8 mouse cellular contexts compared by ENCODE assay signal in the genomic region with DNA sequence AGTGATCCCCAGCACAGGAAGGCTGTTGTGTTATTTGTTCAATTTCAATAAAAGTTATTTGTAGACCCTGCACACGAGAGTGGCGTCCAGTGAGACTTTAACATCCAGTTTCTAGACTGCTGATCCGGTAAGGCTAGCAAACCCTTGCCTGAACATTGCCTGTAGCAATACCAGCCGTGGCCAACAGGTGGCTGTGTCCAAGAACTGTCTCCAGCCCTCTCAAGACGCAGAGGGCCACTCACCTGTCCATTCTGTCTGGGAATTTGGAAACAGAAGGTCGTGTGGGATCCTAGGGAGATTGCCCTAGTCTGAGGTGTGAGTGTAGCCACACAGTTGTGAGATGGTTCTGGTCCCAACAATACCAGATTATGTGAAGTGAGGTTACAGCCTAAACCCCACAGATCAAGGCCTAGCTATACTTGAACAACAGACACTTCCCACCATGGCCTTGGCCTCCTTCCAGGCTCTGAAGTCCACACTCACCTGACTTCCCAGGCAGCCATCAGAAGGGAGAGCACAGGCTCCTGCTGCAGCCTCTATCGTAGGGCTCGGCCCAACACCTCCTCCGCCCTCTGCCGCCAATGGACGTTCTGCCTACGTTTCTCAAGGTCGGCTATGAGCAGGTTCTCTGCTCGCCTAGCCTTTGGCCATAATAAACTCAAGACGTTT. TPM values are rescaled to one million over a fixed set of nuclear protein-coding genes. Genes with fewer than 3 reads are reported as not detected.
DNase-seq lines count a peak whose midpoint lies in the region; ATAC-seq and TF ChIP-seq lines count a peak whose summit lies in the region.

No protein-coding gene starts in this region.

- peak overlapping the region; percentile 34 for H3K4me2 ChIP-seq in kidney, postnatal 0 days (ENCODE audit: low read length)

- H3K9me3 ChIP-seq in kidney, postnatal 0 days (replicated peaks; ENCODE audit: low read length): no peaks in the 10 kb centered on the region

- H3K27ac ChIP-seq in kidney, postnatal 0 days: peak overlapping the region; percentile 95

- no peak for ATAC-seq in kidney, postnatal 0 days (replicated peaks; ENCODE audit: low FRiP score, low read depth)

- H3K4me3 ChIP-seq in kidney, postnatal 0 days (replicated peaks; ENCODE audit: low read depth, low read length): no peak overlapping the region

- 44% methylated on average over 15 of the region's 15 CpGs for WGBS in kidney, postnatal 0 days

- H3K9ac ChIP-seq in kidney, postnatal 0 days (ENCODE audit: low read depth, low read length): no peak overlapping the region

- peak; percentile 82 for TF ChIP-seq CTCF in kidney, postnatal 0 days (IDR thresholded peaks at IDR 0.05; ENCODE audit: low read depth)

- peaks cover 31% of the 10 kb centered on the region for H3K4me1 ChIP-seq in kidney, postnatal 0 days (replicated peaks; ENCODE audit: insufficient read depth, low read length)

- peaks cover 12% of the 10 kb centered on the region for H3K36me3 ChIP-seq in kidney, postnatal 0 days (ENCODE audit: insufficient read depth, low read length)

- H3K27me3 ChIP-seq in kidney, postnatal 0 days (ENCODE audit: insufficient read depth, low read length): no peaks in the 10 kb centered on the region

- peak; percentile 82 for DNase-seq in A20 (ENCODE audit: low read depth, low spot score)
- DNase-seq in Muller cell, postnatal 12 days (ENCODE audit: inconsistent ontology term): peak; percentile 43
- DNase-seq in cerebellum, postnatal 4 days (ENCODE audit: low spot score in 2 of 2): peak; percentile 70 to 80
- peak; percentile 77 to 81 for DNase-seq in heart, adult 9 months (ENCODE audit: low spot score in 2 of 2)
- DNase-seq in kidney, postnatal 0 days (ENCODE audit: low spot score): peak; percentile 85
- DNase-seq in lung, adult 18-20 months: peak; percentile 89 to 92
- peak; percentile 48 for DNase-seq in right cerebral cortex, adult 18-20 months
- DNase-seq in urinary bladder, postnatal 4 days (ENCODE audit: low spot score in 2 of 2): peak; percentile 66 to 86

RNA-seq across cellular contexts. Expression of gene Hyal2, which starts 1.6 kb away (rescaled TPM):
- polyA plus RNA-seq in kidney, postnatal 0 days (2015; fragmentation: Nextera tagmentation; extraction: Ambion mirVana): 87.7 and 88.8 TPM in 2 replicates

RNA-seq across cellular contexts. Expression of gene Tusc2, which starts 3.1 kb away (rescaled TPM):
- polyA plus RNA-seq in kidney, postnatal 0 days (2015; fragmentation: Nextera tagmentation; extraction: Ambion mirVana): 52.1 and 53.0 TPM in 2 replicates

RNA-seq across cellular contexts. Expression of gene Hyal1, which starts 10.6 kb away (rescaled TPM):
- polyA plus RNA-seq in kidney, postnatal 0 days (2015; fragmentation: Nextera tagmentation; extraction: Ambion mirVana): 5.0 and 6.0 TPM in 2 replicates

RNA-seq across cellular contexts. Expression of gene Naa80, which starts 12.5 kb away (rescaled TPM):
- polyA plus RNA-seq in kidney, postnatal 0 days (2015; fragmentation: Nextera tagmentation; extraction: Ambion mirVana): 20.3 and 22.3 TPM in 2 replicates

RNA-seq across cellular contexts. Expression of gene Hyal3, which starts 14.4 kb away (rescaled TPM):
- 1.3 and 2.0 TPM in 2 replicates for polyA plus RNA-seq in kidney, postnatal 0 days (2015; fragmentation: Nextera tagmentation; extraction: Ambion mirVana)
